Mouse (Mus musculus): ENCODE results near the gene Rgs7. TPM values are rescaled to one million over a fixed set of nuclear protein-coding genes. Genes with fewer than 3 reads are reported as not detected.

Rgs7 gene
- polyA plus RNA-seq, 1 experiment from 2014 or later, result 49.4 TPM

DNA sequence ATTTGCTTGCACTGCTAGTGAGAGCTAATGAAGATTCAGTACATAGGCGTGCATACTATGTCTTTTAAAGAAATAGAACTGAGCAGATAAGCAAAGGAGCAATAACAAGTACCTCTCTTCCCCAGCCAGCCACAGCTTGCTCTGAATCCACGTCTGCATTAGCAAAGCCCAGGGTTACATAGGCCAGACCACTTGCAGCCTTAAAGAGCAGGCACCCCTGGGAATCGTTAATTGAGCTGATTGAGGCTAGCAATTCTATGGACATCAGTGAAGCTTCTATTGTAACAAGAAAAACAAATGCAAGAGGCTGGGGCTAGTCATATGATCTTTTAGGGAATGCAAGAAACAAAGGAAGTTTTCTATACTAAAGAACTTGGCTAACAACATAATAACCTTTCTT lies 81.9 kb downstream of the Rgs7 start:
- Histone ChIP-seq H3K4me2 (replicated peaks) (no peak overlapping the region), H3K27me3 (ENCODE audit: control insufficient read depth, insufficient read depth, low read length) (no peaks in the 10 kb centered on the region), H3K27ac (no peak overlapping the region), H3K4me3 (replicated peaks; ENCODE audit: low read length) (no peak overlapping the region), H3K9me3 (ENCODE audit: control insufficient read depth, low read length) (no peaks in the 10 kb centered on the region), H3K4me1 (replicated peaks; ENCODE audit: control insufficient read depth, insufficient read depth, low read length) (no peaks in the 10 kb centered on the region), H3K36me3 (replicated peaks; ENCODE audit: control insufficient read depth, insufficient read depth) (no peaks in the 10 kb centered on the region), H3K9ac (no peak overlapping the region)
- DNase-seq (ENCODE audit: low spot score), result no peak
- ATAC-seq (ENCODE audit: low FRiP score), result no peak
- 38% methylated on average over 3 of the region's 3 CpGs for WGBS

DNA sequence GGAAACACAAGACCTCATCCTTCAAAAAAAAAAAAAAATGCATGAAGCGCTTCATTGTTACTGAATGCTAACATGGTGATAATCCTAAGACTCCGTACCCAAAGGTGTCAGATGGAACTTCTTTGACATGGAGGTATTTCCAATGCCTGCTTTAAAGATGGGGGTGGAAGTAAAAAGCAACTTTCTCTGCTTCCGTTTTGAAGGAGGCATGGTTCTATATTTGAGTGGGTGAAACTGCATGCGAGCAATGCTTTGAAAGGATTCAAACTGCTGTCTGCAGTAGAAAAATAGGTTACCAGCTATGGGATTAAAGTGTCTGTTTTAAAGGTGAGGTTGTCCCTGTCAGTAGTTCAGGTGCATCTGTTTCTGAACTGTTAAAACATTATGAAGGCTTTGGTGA lies 100.4 kb downstream of the Rgs7 start:
- no peaks in the 10 kb centered on the region for H3K36me3 ChIP-seq (replicated peaks; ENCODE audit: control insufficient read depth, insufficient read depth)
- 90% methylated on average over 4 of the region's 4 CpGs for WGBS
- no peak overlapping the region for H3K4me3 ChIP-seq (replicated peaks; ENCODE audit: low read length)
- no peaks in the 10 kb centered on the region for H3K27me3 ChIP-seq (ENCODE audit: control insufficient read depth, insufficient read depth, low read length)
- ATAC-seq (ENCODE audit: low FRiP score) (no peak), DNase-seq (ENCODE audit: low spot score) (no peak)
- H3K4me2 ChIP-seq (replicated peaks), result no peak overlapping the region
- H3K9me3 ChIP-seq (ENCODE audit: control insufficient read depth, low read length), result no peaks in the 10 kb centered on the region
- no peak overlapping the region for H3K27ac ChIP-seq
- no peaks in the 10 kb centered on the region for H3K4me1 ChIP-seq (replicated peaks; ENCODE audit: control insufficient read depth, insufficient read depth, low read length)
- H3K9ac ChIP-seq, result no peak overlapping the region

DNA sequence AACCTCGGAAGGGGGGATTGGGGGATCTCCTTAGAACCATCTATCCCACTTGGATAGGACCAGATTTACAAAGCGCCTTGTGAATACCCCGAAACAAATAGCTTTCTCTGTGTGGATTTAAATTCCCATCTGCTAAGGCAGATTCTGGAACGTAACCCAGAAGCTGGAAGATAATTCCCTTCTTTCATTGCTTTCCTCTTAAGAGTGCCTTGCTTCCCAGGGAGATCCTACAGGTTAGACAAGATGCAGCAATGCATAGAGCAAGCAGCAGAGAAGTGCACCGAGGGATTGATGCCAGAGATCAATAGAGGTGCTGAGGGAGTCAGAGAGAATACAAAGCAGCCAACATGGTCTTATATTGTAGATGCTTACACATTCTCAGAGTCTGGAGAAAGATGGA lies 103.0 kb downstream of the Rgs7 start:
- Histone ChIP-seq H3K27me3 (ENCODE audit: control insufficient read depth, insufficient read depth, low read length) (no peaks in the 10 kb centered on the region), H3K9ac (no peak overlapping the region), H3K4me1 (replicated peaks; ENCODE audit: control insufficient read depth, insufficient read depth, low read length) (peaks cover 15% of the 10 kb centered on the region; the same call in 1 of the 2 replicates), H3K4me2 (replicated peaks) (no peak overlapping the region), H3K36me3 (replicated peaks; ENCODE audit: control insufficient read depth, insufficient read depth) (no peaks in the 10 kb centered on the region), H3K9me3 (ENCODE audit: control insufficient read depth, low read length) (no peaks in the 10 kb centered on the region), H3K27ac (no peak overlapping the region), H3K4me3 (replicated peaks; ENCODE audit: low read length) (no peak overlapping the region)
- no peak for DNase-seq (ENCODE audit: low spot score)
- WGBS, result 85% methylated on average over 5 of the region's 5 CpGs
- ATAC-seq (ENCODE audit: low FRiP score), result no peak

DNA sequence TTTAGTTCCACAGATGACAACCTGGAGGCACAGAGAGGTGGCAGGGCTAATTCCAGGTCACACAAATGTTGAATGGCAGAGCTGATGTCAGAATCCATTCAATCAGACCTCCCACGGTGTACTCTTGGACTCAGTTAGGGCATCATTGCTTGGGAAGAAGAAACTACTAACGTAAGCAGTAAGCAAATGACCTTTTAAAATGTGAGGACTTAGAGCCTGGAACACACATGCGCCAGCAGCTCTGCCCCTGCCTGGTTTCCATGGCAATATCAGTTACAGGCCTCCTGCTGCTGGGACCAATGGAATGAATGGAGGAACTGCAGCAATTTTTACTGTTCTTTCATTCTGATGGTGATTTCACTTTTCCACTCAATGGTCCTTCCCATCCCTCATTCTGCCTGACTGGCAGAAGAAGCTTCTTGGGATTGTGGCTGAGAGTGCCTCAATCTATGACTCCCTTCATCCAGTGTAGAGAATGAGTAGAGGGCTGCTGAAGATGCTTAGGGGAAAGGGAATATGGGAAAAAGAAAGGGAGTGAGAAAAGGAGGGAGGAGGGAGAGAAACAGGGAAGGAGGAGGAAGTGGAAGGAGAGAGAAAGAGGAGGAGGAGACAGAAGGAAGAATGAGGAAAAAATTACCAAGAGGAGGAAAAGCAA lies 106.6 kb downstream of the Rgs7 start:
- 0 out of 2 replicates have a peak overlapping the region, but pooled peaks have one; percentile 2 for H3K4me2 ChIP-seq (replicated peaks)
- no peak overlapping the region for H3K9ac ChIP-seq
- DNase-seq (ENCODE audit: low spot score) (peak; percentile 74), ATAC-seq (ENCODE audit: low FRiP score) (peak; percentile 93)
- H3K9me3 ChIP-seq (ENCODE audit: control insufficient read depth, low read length), result no peaks in the 10 kb centered on the region
- peak overlapping the region; percentile 71 for H3K27ac ChIP-seq
- no peak overlapping the region for H3K4me3 ChIP-seq (replicated peaks; ENCODE audit: low read length)
- peaks cover 15% of the 10 kb centered on the region; the same call in 1 of the 2 replicates for H3K4me1 ChIP-seq (replicated peaks; ENCODE audit: control insufficient read depth, insufficient read depth, low read length)
- no peaks in the 10 kb centered on the region for H3K36me3 ChIP-seq (replicated peaks; ENCODE audit: control insufficient read depth, insufficient read depth)
- WGBS, result 6% methylated on average over 3 of the region's 3 CpGs
- H3K27me3 ChIP-seq (ENCODE audit: control insufficient read depth, insufficient read depth, low read length), result no peaks in the 10 kb centered on the region

- no peaks in the 10 kb centered on the region for H3K9me3 ChIP-seq (ENCODE audit: control insufficient read depth, low read length)
- H3K27ac ChIP-seq, result no peak overlapping the region
- no peaks in the 10 kb centered on the region for H3K36me3 ChIP-seq (replicated peaks; ENCODE audit: control insufficient read depth, insufficient read depth)
- H3K4me1 ChIP-seq (replicated peaks; ENCODE audit: control insufficient read depth, insufficient read depth, low read length), result no peaks in the 10 kb centered on the region
- ATAC-seq (ENCODE audit: low FRiP score) (no peak), DNase-seq (ENCODE audit: low spot score) (no peak)
- H3K9ac ChIP-seq, result no peak overlapping the region
- no peak overlapping the region for H3K4me2 ChIP-seq (replicated peaks)
- no peaks in the 10 kb centered on the region for H3K27me3 ChIP-seq (ENCODE audit: control insufficient read depth, insufficient read depth, low read length)
- H3K4me3 ChIP-seq (replicated peaks; ENCODE audit: low read length), result no peak overlapping the region
These were observed 119.7 kb downstream of the Rgs7 start for GRCm38 (mm10) chr1:175372571-175372970.

- Histone ChIP-seq H3K27me3 (ENCODE audit: control insufficient read depth, insufficient read depth, low read length) (no peaks in the 10 kb centered on the region), H3K9me3 (ENCODE audit: control insufficient read depth, low read length) (no peaks in the 10 kb centered on the region), H3K9ac (no peak overlapping the region), H3K4me2 (replicated peaks) (no peak overlapping the region), H3K36me3 (replicated peaks; ENCODE audit: control insufficient read depth, insufficient read depth) (no peaks in the 10 kb centered on the region), H3K4me3 (replicated peaks; ENCODE audit: low read length) (no peak overlapping the region), H3K4me1 (replicated peaks; ENCODE audit: control insufficient read depth, insufficient read depth, low read length) (no peaks in the 10 kb centered on the region), H3K27ac (no peak overlapping the region)
- ATAC-seq (ENCODE audit: low FRiP score) (no peak), DNase-seq (ENCODE audit: low spot score) (no peak)
- WGBS, result 100% methylated on average over 2 of the region's 2 CpGs
These were observed 124.2 kb downstream of the Rgs7 start for GRCm38 (mm10) chr1:175368062-175368461.

DNA sequence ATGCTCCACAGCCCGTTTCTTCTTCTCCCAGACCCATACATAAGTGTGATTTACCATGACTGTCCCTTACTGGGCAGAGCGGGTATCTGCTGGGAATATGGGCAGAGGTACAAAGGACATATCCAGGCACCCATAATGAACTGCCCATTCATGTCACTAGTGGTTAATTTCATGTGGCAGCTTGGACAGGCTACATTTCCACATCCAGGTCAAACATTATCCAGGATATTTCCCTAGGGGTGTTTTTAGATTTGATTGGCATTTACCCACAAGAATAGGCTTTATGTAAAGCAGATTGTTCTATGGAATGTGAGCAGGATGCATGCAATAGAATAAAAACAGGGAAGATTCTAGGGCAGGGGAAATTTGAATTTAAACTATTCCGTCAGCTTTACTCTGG lies 128.7 kb downstream of the Rgs7 start:
- Histone ChIP-seq H3K27me3 (ENCODE audit: control insufficient read depth, insufficient read depth, low read length) (no peaks in the 10 kb centered on the region; the same call in 1 of the 2 replicates), H3K4me2 (replicated peaks) (no peak overlapping the region), H3K27ac (no peak overlapping the region), H3K9ac (no peak overlapping the region), H3K36me3 (replicated peaks; ENCODE audit: control insufficient read depth, insufficient read depth) (no peaks in the 10 kb centered on the region), H3K4me1 (replicated peaks; ENCODE audit: control insufficient read depth, insufficient read depth, low read length) (no peaks in the 10 kb centered on the region), H3K9me3 (ENCODE audit: control insufficient read depth, low read length) (no peaks in the 10 kb centered on the region), H3K4me3 (replicated peaks; ENCODE audit: low read length) (no peak overlapping the region)
- ATAC-seq (ENCODE audit: low FRiP score) (no peak), DNase-seq (ENCODE audit: low spot score) (no peak)
- WGBS, result 56% methylated on average over 3 of the region's 3 CpGs

DNA sequence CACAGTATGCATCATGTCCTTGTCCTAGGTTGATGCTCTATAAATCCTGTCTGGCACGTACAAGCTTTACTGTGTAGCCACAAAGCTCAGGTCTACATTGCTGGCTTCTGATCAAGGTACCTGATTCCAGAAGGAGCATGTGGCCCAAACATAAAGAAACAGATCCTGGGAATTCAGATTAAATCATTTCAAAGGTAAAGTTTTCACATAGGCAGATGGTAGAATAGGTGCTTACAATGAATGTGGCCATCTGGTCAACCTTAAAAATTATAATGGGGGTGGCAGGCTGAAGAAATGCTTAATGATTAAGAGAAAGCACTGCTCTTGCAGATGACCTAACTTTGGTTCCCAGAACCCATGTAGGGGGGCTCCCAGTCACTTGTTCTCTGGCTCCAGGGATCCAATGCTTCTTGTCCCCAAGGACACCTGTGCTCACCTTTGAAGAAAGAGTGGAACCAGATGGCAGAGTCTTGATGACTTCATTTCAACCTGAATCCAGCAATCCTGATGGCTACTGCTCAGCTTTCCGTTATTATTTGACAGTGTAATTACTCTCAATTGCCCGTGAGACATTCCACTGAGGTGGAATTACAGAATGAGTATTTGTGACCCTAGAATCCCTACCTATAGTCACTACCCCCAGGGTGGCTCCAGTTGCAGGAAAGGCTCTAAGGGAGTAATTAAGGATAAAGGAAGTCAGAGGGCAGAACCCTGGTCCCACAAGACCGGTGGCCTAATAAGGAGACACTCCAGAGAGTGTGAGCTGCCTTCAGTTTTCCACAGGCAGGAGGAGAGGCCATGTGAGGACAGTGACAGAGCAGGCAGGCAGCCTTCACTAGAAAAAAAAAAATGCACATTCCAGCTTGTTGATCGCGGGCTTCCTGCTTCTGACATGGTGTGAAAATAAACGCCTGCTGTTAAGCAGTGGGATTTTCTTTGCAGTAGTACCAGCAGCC lies 132.6 kb downstream of the Rgs7 start:
- no peak for ATAC-seq (ENCODE audit: low FRiP score)
- 65% methylated on average over 7 of the region's 7 CpGs for WGBS
- H3K27me3 ChIP-seq (ENCODE audit: control insufficient read depth, insufficient read depth, low read length), result no peaks in the 10 kb centered on the region; the same call in 1 of the 2 replicates
- no peak overlapping the region for H3K4me2 ChIP-seq (replicated peaks)
- DNase-seq (ENCODE audit: low spot score), result no peak
- H3K27ac ChIP-seq, result no peak overlapping the region
- H3K4me1 ChIP-seq (replicated peaks; ENCODE audit: control insufficient read depth, insufficient read depth, low read length), result no peaks in the 10 kb centered on the region
- no peaks in the 10 kb centered on the region for H3K9me3 ChIP-seq (ENCODE audit: control insufficient read depth, low read length)
- H3K36me3 ChIP-seq (replicated peaks; ENCODE audit: control insufficient read depth, insufficient read depth), result no peaks in the 10 kb centered on the region
- no peak overlapping the region for H3K9ac ChIP-seq
- no peak overlapping the region for H3K4me3 ChIP-seq (replicated peaks; ENCODE audit: low read length)

DNA sequence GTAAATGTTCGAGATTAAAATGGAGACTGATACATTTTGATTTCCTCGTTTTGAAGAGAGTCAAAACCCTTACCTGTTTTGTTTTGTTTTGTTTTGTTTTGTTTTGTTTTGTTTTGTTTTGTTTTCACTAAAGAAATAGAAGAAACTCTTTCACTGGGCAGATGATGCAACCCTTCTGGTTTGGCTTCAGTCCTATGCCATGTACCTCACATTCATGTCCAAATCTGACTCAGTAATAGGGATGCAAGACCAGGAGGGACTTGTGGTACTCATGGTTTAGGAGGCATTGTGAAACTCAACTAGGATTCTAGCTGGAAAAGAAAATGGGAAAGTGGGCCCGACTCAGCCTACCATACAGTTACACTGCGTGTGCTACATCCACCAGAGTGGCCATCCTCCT lies 139.4 kb downstream of the Rgs7 start:
- H3K9ac ChIP-seq, result no peak overlapping the region

More for the DNA sequence above, 139.4 kb downstream of the Rgs7 start:
- no peak for ATAC-seq (ENCODE audit: low FRiP score)
- Histone ChIP-seq H3K27ac (no peak overlapping the region), H3K9me3 (ENCODE audit: control insufficient read depth, low read length) (no peaks in the 10 kb centered on the region), H3K4me1 (replicated peaks; ENCODE audit: control insufficient read depth, insufficient read depth, low read length) (no peaks in the 10 kb centered on the region), H3K4me3 (replicated peaks; ENCODE audit: low read length) (no peak overlapping the region), H3K27me3 (ENCODE audit: control insufficient read depth, insufficient read depth, low read length) (no peaks in the 10 kb centered on the region), H3K4me2 (replicated peaks) (no peak overlapping the region), H3K36me3 (replicated peaks; ENCODE audit: control insufficient read depth, insufficient read depth) (no peaks in the 10 kb centered on the region)
- 88% methylated on average over 4 of the region's 4 CpGs for WGBS
- no peak for DNase-seq (ENCODE audit: low spot score)
